Mouse (Mus musculus) liver, postnatal 0 days (tissue): ENCODE results near the gene Dnajb14.

ENCODE experiments used
- CTCF ChIP-seq: sonication (generic); IDR thresholded peaks from 2 replicates; pipeline ENCODE4 v1.5.1; 2016; ENCODE audit warnings: antibody characterized with exemption, low read depth
- EP300 ChIP-seq: IDR thresholded peaks from 2 replicates; pipeline ENCODE4 v1.6.1; 2016; ENCODE audit warnings: antibody characterized with exemption, low read depth, mild to moderate bottlenecking

DNA sequence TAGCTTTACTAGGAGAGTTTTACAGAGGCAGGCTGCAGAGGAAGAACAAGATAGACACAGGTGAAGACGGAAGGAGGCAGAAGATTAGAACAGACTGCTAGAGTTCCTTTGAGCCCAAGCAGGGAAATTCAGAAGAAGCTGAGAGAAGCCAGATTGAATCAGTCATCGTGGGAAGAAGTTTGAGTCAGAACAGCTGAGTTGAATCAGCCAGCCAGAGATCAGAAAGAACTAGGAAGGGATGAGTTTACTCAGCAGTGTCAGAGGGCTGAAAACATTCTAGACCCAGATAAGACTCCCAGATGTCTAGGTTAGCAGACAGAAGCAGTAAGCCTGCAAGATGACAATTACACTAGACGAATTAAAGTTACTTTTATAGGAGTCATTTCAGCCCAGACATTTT, 66.5 kb downstream of the Dnajb14 start:
- TF ChIP-seq CTCF, result no peak
- TF ChIP-seq EP300, result no peak
